In the genomic region with DNA sequence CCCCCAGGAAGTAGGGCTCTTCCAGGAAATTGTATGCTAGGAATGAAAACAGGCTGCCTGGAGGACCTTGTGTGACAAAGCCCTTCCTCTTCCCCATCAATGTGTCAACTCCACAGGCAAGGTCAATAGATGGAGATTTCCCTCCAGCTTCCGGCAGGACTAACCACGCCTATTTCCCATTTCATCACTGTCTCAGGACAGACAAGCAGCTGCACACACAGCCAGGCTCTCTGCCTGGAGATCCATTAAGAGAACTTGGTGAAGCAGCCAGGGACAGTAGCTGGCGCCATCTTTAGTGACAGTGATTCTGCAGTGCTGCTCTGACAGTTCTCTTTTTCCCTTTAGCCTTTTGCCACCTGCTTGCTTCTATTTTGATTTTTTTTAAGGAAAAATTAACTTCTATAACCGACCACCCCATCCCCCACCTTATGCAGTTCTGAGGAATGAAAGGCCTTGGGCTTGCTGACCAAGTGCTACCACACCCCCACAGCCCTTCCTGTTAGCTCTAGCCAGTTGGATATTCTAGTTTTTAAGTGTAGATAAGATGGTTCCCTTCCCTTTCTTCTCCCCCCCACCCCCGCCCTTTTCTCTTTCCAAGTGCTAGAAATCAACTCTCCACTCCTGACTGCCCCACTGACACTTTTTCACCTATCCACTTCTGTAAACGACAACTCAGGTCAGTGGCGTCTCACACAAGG, we compare ENCODE assay signal across 8 mouse cellular contexts. TPM values are rescaled to one million over a fixed set of nuclear protein-coding genes. Genes with fewer than 3 reads are reported as not detected.
A peak's percentile ranks its signal among the peaks of the same experiment; 100 is the strongest.
DNase-seq lines count a peak whose midpoint lies in the region; ATAC-seq and TF ChIP-seq lines count a peak whose summit lies in the region.

No protein-coding gene starts in this region.

- H3K4me3 ChIP-seq in heart, postnatal 0 days (ENCODE audit: low read depth, low read length), result 0 out of 2 replicates have a peak overlapping the region, but pooled peaks have one; percentile 38
- no peak overlapping the region for H3K4me3 ChIP-seq in liver, embryonic 16.5 days (ENCODE audit: low read depth, low read length)
- H3K4me3 ChIP-seq in forebrain, embryonic 13.5 days, result no peak overlapping the region

- DNase-seq in adrenal gland, adult (ENCODE audit: inconsistent age in 2 of 2, low spot score in 1 of 2), result peak; percentile 22 to 59
- DNase-seq in adrenal gland, postnatal 4 days (ENCODE audit: low spot score in 2 of 2), result no peak
- DNase-seq in R1 (ENCODE audit: low read depth, low spot score), result peak; percentile 96
- DNase-seq in heart, postnatal 0 days (ENCODE audit: low spot score), result peak; percentile 74
- no peak for DNase-seq in cerebellum, adult 18-20 months
- DNase-seq in retina, postnatal 1 day, result no peak

- peak; percentile 62 for ATAC-seq in heart, postnatal 0 days (ENCODE audit: insufficient read depth, low read depth)
- ATAC-seq in liver, embryonic 16.5 days (ENCODE audit: low read depth), result peak; percentile 74
- ATAC-seq in forebrain, embryonic 13.5 days, result no peak

- peak overlapping the region; percentile 93 for H3K27ac ChIP-seq in heart, postnatal 0 days (ENCODE audit: low read depth)
- peak overlapping the region; percentile 4 for H3K27ac ChIP-seq in liver, embryonic 16.5 days (ENCODE audit: low read length)
- H3K27ac ChIP-seq in forebrain, embryonic 13.5 days, result no peak overlapping the region

- H3K36me3 ChIP-seq in heart, postnatal 0 days (replicated peaks; ENCODE audit: control insufficient read depth, insufficient read depth, low read length), result peaks cover 14% of the 10 kb centered on the region
- peaks cover 25% of the 10 kb centered on the region for H3K36me3 ChIP-seq in liver, embryonic 16.5 days (ENCODE audit: control insufficient read depth, insufficient read depth)
- peaks cover 47% of the 10 kb centered on the region for H3K36me3 ChIP-seq in forebrain, embryonic 13.5 days (ENCODE audit: poor library complexity, severe bottlenecking)

- peaks cover 20% of the 10 kb centered on the region for H3K4me1 ChIP-seq in heart, postnatal 0 days (ENCODE audit: control insufficient read depth, insufficient read depth)
- peaks cover 7% of the 10 kb centered on the region for H3K4me1 ChIP-seq in liver, embryonic 16.5 days (ENCODE audit: control insufficient read depth, low read depth, low read length)
- no peaks in the 10 kb centered on the region for H3K4me1 ChIP-seq in forebrain, embryonic 13.5 days

- H3K27me3 ChIP-seq in heart, postnatal 0 days (ENCODE audit: control insufficient read depth, insufficient read depth, low read length), result no peaks in the 10 kb centered on the region
- no peaks in the 10 kb centered on the region for H3K27me3 ChIP-seq in liver, embryonic 16.5 days (ENCODE audit: control insufficient read depth, insufficient read depth, low read depth, low read length)
- H3K27me3 ChIP-seq in forebrain, embryonic 13.5 days, result no peaks in the 10 kb centered on the region

- no peaks in the 10 kb centered on the region for H3K9me3 ChIP-seq in heart, postnatal 0 days (replicated peaks; ENCODE audit: control insufficient read depth, low read length)
- H3K9me3 ChIP-seq in liver, embryonic 16.5 days (replicated peaks; ENCODE audit: control insufficient read depth, low read length), result no peaks in the 10 kb centered on the region
- peaks cover 15% of the 10 kb centered on the region for H3K9me3 ChIP-seq in forebrain, embryonic 13.5 days (replicated peaks)

- no peak overlapping the region for H3K9ac ChIP-seq in heart, postnatal 0 days (replicated peaks; ENCODE audit: low read depth, low read length)
- H3K9ac ChIP-seq in liver, embryonic 16.5 days (ENCODE audit: low read depth, low read length), result no peak overlapping the region
- no peak overlapping the region for H3K9ac ChIP-seq in forebrain, embryonic 13.5 days

- H3K4me2 ChIP-seq in heart, postnatal 0 days (ENCODE audit: low read depth, low read length), result peak overlapping the region; percentile 61
- no peak overlapping the region for H3K4me2 ChIP-seq in liver, embryonic 16.5 days (ENCODE audit: low read depth, low read length)
- no peak overlapping the region for H3K4me2 ChIP-seq in forebrain, embryonic 13.5 days

- no peak for TF ChIP-seq CTCF in heart, postnatal 0 days (IDR thresholded peaks at IDR 0.05; ENCODE audit: low read depth)

- no peak for TF ChIP-seq EP300 in heart, postnatal 0 days (IDR thresholded peaks at IDR 0.05; ENCODE audit: low read depth)

- WGBS in heart, postnatal 0 days, result 39% methylated on average over 7 of the region's 7 CpGs
- 45% methylated on average over 7 of the region's 7 CpGs for WGBS in liver, embryonic 16.5 days (ENCODE audit: insufficient replicate concordance)
- WGBS in forebrain, embryonic 13.5 days, result 86% methylated on average over 7 of the region's 7 CpGs

RNA-seq across cellular contexts. Expression of a gene that starts 21.8 kb away (rescaled TPM):
- total RNA-seq in adrenal gland, postnatal 4 days (2021), result 100 to 1,000 TPM; 227 to 231 TPM
- total RNA-seq in heart, postnatal 0 days (2014; rRNA removed; ENCODE audit: low replicate concordance), result 173 and 191 TPM in 2 replicates
- 168 and 171 TPM in 2 replicates for polyA plus RNA-seq in heart, postnatal 0 days (2015; fragmentation: Nextera tagmentation; extraction: Ambion mirVana)
- polyA plus RNA-seq in liver, embryonic 16.5 days (2015; fragmentation: Nextera tagmentation; extraction: Ambion mirVana), result 139 and 155 TPM in 2 replicates
- polyA plus RNA-seq in forebrain, embryonic 13.5 days (2015; fragmentation: Nextera tagmentation; extraction: Ambion mirVana), result 312 and 332 TPM in 2 replicates

RNA-seq across cellular contexts. Expression of a gene that starts 22.0 kb away (rescaled TPM):
- total RNA-seq in adrenal gland, postnatal 4 days (2021), result 10 to 100 TPM; 41.2 to 43.4 TPM
- 15.7 and 16.2 TPM in 2 replicates for total RNA-seq in heart, postnatal 0 days (2014; rRNA removed; ENCODE audit: low replicate concordance)
- polyA plus RNA-seq in heart, postnatal 0 days (2015; fragmentation: Nextera tagmentation; extraction: Ambion mirVana), result 20.2 and 24.2 TPM in 2 replicates
- 18.0 and 20.1 TPM in 2 replicates for polyA plus RNA-seq in liver, embryonic 16.5 days (2015; fragmentation: Nextera tagmentation; extraction: Ambion mirVana)
- polyA plus RNA-seq in forebrain, embryonic 13.5 days (2015; fragmentation: Nextera tagmentation; extraction: Ambion mirVana), result 19.2 and 25.5 TPM in 2 replicates

RNA-seq across cellular contexts. Expression of a gene that starts 24.0 kb away (rescaled TPM):
- 10 to 100 TPM; 23.0 to 25.4 TPM for total RNA-seq in adrenal gland, postnatal 4 days (2021)
- 12.1 and 16.4 TPM in 2 replicates for total RNA-seq in heart, postnatal 0 days (2014; rRNA removed; ENCODE audit: low replicate concordance)
- polyA plus RNA-seq in heart, postnatal 0 days (2015; fragmentation: Nextera tagmentation; extraction: Ambion mirVana), result 8.7 and 9.6 TPM in 2 replicates
- polyA plus RNA-seq in liver, embryonic 16.5 days (2015; fragmentation: Nextera tagmentation; extraction: Ambion mirVana), result 5.8 and 6.1 TPM in 2 replicates
- 23.0 and 23.4 TPM in 2 replicates for polyA plus RNA-seq in forebrain, embryonic 13.5 days (2015; fragmentation: Nextera tagmentation; extraction: Ambion mirVana)

RNA-seq across cellular contexts. Expression of a gene that starts 45.2 kb away (rescaled TPM):
- 100 to 1,000 TPM; 149 to 166 TPM for total RNA-seq in adrenal gland, postnatal 4 days (2021)
- total RNA-seq in heart, postnatal 0 days (2014; rRNA removed; ENCODE audit: low replicate concordance), result 21.8 and 37.8 TPM in 2 replicates
- 32.2 and 36.3 TPM in 2 replicates for polyA plus RNA-seq in heart, postnatal 0 days (2015; fragmentation: Nextera tagmentation; extraction: Ambion mirVana)
- polyA plus RNA-seq in liver, embryonic 16.5 days (2015; fragmentation: Nextera tagmentation; extraction: Ambion mirVana), result 43.9 and 44.3 TPM in 2 replicates
- polyA plus RNA-seq in forebrain, embryonic 13.5 days (2015; fragmentation: Nextera tagmentation; extraction: Ambion mirVana), result 75.4 and 78.1 TPM in 2 replicates

Comparison
In these comparisons a context has a peak if more than half of its experiments do, and no peak if none do; other contexts are left out.
1. DNase-seq: peak in adrenal gland, adult (2 of 2), R1 (single experiment) and heart, postnatal 0 days (single experiment); none in adrenal gland, postnatal 4 days (0 of 2), cerebellum, adult 18-20 months (0 of 2) and retina, postnatal 1 day (single experiment).